Mouse (Mus musculus): ENCODE measurements around the gene Cox19. TPM values are rescaled to one million over a fixed set of nuclear protein-coding genes. Genes with fewer than 3 reads are reported as not detected.

Cox19 gene
- polyA plus RNA-seq, 1 experiment from 2014 or later: 120 TPM

DNA sequence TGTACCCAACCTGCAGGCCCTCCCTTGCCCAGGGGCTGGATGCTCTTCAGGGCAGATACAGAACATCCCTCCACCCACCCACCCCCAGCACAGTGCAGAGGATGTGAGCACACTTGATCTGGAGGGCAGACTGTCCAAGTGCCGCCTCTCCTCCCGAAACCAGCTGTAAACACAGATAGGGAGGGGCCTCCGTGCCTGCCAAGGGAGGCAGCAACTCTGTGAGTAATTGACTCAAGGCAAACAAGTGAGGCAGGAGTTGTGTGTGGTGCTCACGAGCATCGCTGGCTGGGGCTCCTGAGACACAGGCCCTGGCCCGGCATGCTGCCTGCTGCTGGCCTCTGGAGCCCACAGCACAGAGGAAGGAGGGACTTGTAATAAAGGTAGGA, 38.5 kb upstream of the Cox19 start:
- H3K4me1 ChIP-seq (replicated peaks): peaks cover 44% of the 10 kb centered on the region
- H3K4me2 ChIP-seq: no peak overlapping the region
- no peak overlapping the region for H3K4me3 ChIP-seq
- peak overlapping the region; percentile 41; the same call in 1 of the 2 replicates for H3K9ac ChIP-seq
- H3K27me3 ChIP-seq: no peaks in the 10 kb centered on the region
- WGBS: 36% methylated on average over 6 of the region's 6 CpGs
- H3K9me3 ChIP-seq: no peaks in the 10 kb centered on the region
- no peaks in the 10 kb centered on the region for H3K36me3 ChIP-seq
- peak; percentile 17 for ATAC-seq (ENCODE audit: low read depth)
- peak overlapping the region; percentile 67 for H3K27ac ChIP-seq (replicated peaks)

DNA sequence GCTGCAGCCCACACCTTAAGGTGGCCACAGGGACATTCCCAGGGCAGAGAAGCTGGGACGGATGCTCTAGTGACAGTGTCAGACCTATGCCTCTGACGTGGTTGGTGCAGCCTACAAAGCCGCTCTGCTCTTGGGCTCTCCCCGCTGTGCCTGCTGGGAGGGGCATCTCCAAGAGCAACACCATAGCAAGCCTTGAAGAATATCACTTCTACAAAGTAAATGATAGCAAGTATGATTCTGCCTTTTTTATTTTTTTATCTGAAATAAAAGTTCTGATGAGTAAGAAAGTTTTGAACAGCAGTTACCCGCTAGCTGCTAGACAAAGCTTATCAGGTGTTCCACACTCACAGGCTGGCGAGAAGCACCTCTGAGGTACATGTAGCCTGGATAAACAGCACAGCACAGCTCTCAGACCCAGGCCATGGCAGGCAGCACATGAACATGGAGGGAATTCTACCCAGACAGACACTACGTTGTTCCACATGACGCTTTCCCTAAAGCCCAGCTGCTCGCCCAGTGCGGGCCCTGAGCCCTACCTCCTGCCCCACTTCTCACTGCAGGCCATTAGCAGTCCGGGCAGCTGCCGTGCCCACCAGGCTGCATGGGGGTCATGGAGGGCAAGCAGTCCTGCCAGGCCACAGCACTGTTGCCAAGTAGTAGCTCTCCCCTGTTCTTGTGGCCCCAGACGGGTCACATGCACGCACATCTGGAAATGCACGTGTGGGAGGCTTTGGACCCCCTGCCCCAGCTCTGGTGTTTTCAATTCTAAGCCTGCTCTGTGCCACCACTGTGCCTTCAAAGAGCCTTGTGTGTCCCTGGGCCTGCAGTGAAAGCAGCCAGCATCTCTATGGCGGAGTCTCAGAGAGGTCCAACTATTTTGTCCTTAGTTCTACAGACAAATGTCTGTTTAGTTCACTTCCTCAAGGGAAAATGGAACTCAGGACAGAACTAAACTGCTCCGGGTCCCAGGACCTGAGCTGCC, 37.8 kb upstream of the Cox19 start:
- no peaks in the 10 kb centered on the region for H3K9me3 ChIP-seq
- 70% methylated on average over 17 of the region's 17 CpGs for WGBS
- ATAC-seq (ENCODE audit: low read depth): no peak
- peak overlapping the region; percentile 67 for H3K27ac ChIP-seq (replicated peaks)
- peaks cover 44% of the 10 kb centered on the region for H3K4me1 ChIP-seq (replicated peaks)
- H3K4me2 ChIP-seq: no peak overlapping the region
- no peak overlapping the region for H3K4me3 ChIP-seq
- H3K36me3 ChIP-seq: no peaks in the 10 kb centered on the region
- H3K27me3 ChIP-seq: no peaks in the 10 kb centered on the region
- H3K9ac ChIP-seq: peak overlapping the region; percentile 41; the same call in 1 of the 2 replicates

DNA sequence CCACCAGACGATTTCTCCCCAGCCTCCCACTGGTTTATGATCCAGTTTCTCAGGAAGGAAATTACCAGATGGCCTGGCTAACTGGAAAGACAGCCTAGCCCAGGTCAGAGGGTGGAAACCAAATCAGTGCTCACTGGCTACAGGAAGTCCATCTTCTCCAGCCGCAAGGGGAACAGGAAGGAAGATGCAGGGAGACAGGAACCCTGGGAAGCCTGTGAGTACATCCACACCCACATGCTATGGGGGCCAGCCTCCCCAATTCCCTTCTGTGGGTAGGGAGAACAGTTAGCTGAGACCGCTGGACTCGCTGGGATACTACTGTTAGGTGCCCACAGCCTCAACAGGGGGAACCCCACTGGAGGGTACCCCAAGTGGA, 37.0 kb upstream of the Cox19 start:
- WGBS: 59% methylated on average over 4 of the region's 4 CpGs
- ATAC-seq (ENCODE audit: low read depth): no peak
- Histone ChIP-seq H3K27me3 (no peaks in the 10 kb centered on the region), H3K27ac (replicated peaks) (peak overlapping the region; percentile 67), H3K4me3 (no peak overlapping the region), H3K9ac (no peak overlapping the region), H3K36me3 (no peaks in the 10 kb centered on the region), H3K4me2 (no peak overlapping the region), H3K9me3 (no peaks in the 10 kb centered on the region), H3K4me1 (replicated peaks) (peaks cover 44% of the 10 kb centered on the region)

DNA sequence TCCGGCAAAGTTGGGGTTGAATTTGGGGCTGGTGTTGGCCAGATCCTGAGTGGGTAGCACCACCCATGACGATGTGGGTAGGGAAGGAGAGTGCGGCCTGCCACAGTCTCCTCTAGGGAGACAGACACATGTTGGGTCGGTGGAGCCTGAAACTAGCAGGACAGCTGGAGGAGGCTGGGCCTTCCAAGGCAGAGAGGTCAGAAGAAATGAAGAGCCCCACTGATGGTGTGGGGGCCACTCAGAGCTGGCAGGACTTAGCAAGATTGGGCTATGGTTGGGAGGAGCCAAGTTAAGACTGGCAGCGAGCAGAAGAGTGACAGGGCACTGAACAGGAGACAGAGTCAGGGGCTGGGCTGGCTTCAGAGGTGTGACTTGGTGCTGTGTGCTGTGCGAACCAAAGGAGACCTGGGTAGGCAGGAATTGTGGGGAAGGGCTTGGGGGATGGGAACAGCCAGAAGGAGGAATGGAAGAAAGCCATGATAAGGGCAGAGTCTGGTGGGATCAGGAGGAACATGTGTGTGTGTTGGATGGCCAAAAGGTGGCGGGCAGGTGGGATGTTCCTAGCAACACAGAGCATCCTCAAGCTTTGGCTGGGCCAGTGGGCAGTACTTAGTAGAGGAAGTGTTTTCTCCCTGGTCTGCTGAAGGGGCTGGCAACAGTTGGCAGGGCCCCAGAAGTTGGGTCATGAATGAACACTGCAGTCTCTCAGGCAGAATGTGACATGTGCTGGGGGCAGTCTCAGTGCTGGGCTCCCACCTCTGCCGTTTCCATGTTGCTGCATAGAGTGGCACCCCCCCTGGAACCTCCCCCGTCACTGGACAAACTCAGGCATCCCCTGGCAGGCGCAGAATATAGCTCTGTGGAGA, 36.3 kb upstream of the Cox19 start:
- no peak for ATAC-seq (ENCODE audit: low read depth)
- no peaks in the 10 kb centered on the region for H3K36me3 ChIP-seq
- H3K4me1 ChIP-seq (replicated peaks): peaks cover 49% of the 10 kb centered on the region
- no peak overlapping the region for H3K4me3 ChIP-seq
- 72% methylated on average over 10 of the region's 10 CpGs for WGBS
- H3K9me3 ChIP-seq: no peaks in the 10 kb centered on the region
- no peak overlapping the region for H3K4me2 ChIP-seq
- H3K27me3 ChIP-seq: no peaks in the 10 kb centered on the region
- H3K27ac ChIP-seq (replicated peaks): peak overlapping the region; percentile 67
- no peak overlapping the region for H3K9ac ChIP-seq

DNA sequence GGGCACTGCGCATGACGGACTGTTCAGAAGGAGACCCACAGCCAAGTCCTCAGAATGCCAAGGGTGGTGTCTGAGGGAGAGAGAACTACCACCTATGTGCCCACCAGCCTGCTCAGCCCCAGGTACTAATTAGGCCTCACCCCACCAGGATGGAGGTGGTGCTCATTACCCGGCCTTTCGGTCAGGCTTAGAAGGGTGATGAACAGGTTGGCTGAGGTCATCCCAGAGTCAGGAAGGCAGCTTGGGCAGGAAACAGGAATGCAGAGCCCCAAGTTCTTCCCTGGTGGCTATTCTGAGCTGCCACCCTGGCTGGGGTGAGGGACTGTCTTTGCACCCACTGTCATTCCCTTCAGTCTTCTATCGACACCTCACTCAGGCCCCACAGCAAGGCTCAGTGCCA, 34.8 kb upstream of the Cox19 start:
- no peaks in the 10 kb centered on the region for H3K27me3 ChIP-seq
- no peak overlapping the region for H3K4me3 ChIP-seq
- H3K9me3 ChIP-seq: no peaks in the 10 kb centered on the region
- no peaks in the 10 kb centered on the region for H3K36me3 ChIP-seq
- H3K9ac ChIP-seq: no peak overlapping the region
- ATAC-seq (ENCODE audit: low read depth): no peak
- H3K4me1 ChIP-seq (replicated peaks): peaks cover 49% of the 10 kb centered on the region
- 92% methylated on average over 5 of the region's 5 CpGs for WGBS
- no peak overlapping the region for H3K4me2 ChIP-seq
- no peak overlapping the region for H3K27ac ChIP-seq (replicated peaks)

DNA sequence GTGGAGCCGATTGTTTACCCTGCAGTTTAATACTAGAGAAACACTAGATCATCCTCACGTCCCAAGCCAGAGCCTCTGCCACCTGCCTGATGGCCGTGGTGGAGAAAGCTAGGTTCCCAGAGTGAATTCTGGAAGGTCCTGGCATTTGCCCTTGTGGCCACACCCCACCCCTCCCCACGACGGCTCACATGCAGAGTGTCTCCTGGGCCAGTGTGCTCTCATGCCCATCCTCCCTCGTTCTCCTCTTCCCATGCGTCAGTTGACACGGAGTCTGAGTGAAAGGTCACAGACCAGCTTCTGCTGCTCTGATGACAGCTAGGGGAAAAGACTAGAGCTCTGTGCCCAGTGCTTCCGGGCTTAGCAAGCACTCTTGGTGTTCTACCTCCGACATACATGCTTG, 33.3 kb upstream of the Cox19 start:
- no peak overlapping the region for H3K9ac ChIP-seq

GRCm38 (mm10) chr5:139383234-139383633, 32.0 kb upstream of the Cox19 start:
- Histone ChIP-seq H3K9ac (no peak overlapping the region), H3K4me2 (no peak overlapping the region), H3K27ac (replicated peaks) (0 out of 2 replicates have a peak overlapping the region, but pooled peaks have one; percentile 52), H3K36me3 (no peaks in the 10 kb centered on the region), H3K27me3 (no peaks in the 10 kb centered on the region), H3K4me3 (no peak overlapping the region), H3K4me1 (replicated peaks) (peaks cover 53% of the 10 kb centered on the region), H3K9me3 (no peaks in the 10 kb centered on the region)
- 74% methylated on average over 9 of the region's 9 CpGs for WGBS
- ATAC-seq (ENCODE audit: low read depth): no peak

More for the DNA sequence above, 33.3 kb upstream of the Cox19 start:
- Histone ChIP-seq H3K4me3 (no peak overlapping the region), H3K9me3 (no peaks in the 10 kb centered on the region), H3K4me1 (replicated peaks) (peaks cover 53% of the 10 kb centered on the region), H3K36me3 (no peaks in the 10 kb centered on the region), H3K27me3 (no peaks in the 10 kb centered on the region), H3K27ac (replicated peaks) (no peak overlapping the region), H3K4me2 (no peak overlapping the region)
- no peak for ATAC-seq (ENCODE audit: low read depth)
- 75% methylated on average over 10 of the region's 10 CpGs for WGBS

GRCm38 (mm10) chr5:139382760-139383159, 31.5 kb upstream of the Cox19 start:
- Histone ChIP-seq H3K27ac (replicated peaks) (peak overlapping the region; percentile 52; the same call in 1 of the 2 replicates), H3K4me1 (replicated peaks) (peaks cover 53% of the 10 kb centered on the region), H3K4me2 (peak overlapping the region; percentile 81; the same call in 1 of the 2 replicates), H3K36me3 (no peaks in the 10 kb centered on the region), H3K9ac (peak overlapping the region; percentile 38), H3K27me3 (no peaks in the 10 kb centered on the region), H3K9me3 (no peaks in the 10 kb centered on the region), H3K4me3 (no peak overlapping the region)
- ATAC-seq (ENCODE audit: low read depth): no peak
- 67% methylated on average over 8 of the region's 8 CpGs for WGBS

- Histone ChIP-seq H3K36me3 (no peaks in the 10 kb centered on the region), H3K4me1 (replicated peaks) (peaks cover 52% of the 10 kb centered on the region), H3K4me3 (no peak overlapping the region), H3K9ac (peak overlapping the region; percentile 34; the same call in 1 of the 2 replicates), H3K27ac (replicated peaks) (peak overlapping the region; percentile 52; the same call in 1 of the 2 replicates), H3K27me3 (no peaks in the 10 kb centered on the region), H3K4me2 (peak overlapping the region; percentile 81), H3K9me3 (no peaks in the 10 kb centered on the region)
- no peak for ATAC-seq (ENCODE audit: low read depth)
- WGBS: 85% methylated on average over 18 of the region's 18 CpGs
Measured at GRCm38 (mm10) chr5:139381586-139382513, 30.6 kb upstream of the Cox19 start.

- peaks cover 52% of the 10 kb centered on the region for H3K4me1 ChIP-seq (replicated peaks)
- H3K27ac ChIP-seq (replicated peaks): peak overlapping the region; percentile 67
- H3K9me3 ChIP-seq: no peaks in the 10 kb centered on the region
- peak overlapping the region; percentile 81 for H3K4me2 ChIP-seq
- H3K9ac ChIP-seq: peak overlapping the region; percentile 80
- H3K4me3 ChIP-seq: peak overlapping the region; percentile 62
- no peaks in the 10 kb centered on the region for H3K27me3 ChIP-seq
- 1% methylated on average over 58 of the region's 73 CpGs for WGBS
- peak; percentile 55 for ATAC-seq (ENCODE audit: low read depth)
- no peaks in the 10 kb centered on the region for H3K36me3 ChIP-seq
Measured at GRCm38 (mm10) chr5:139380385-139381248, 29.4 kb upstream of the Cox19 start.

All from neural tube, embryonic 13.5 days (tissue).